Mouse (Mus musculus): ENCODE data around the gene Dnajc12.

GRCm38 (mm10) chr10:63428243-63429022 is 46.2 kb downstream of the Dnajc12 start:
- no peak for TF ChIP-seq POLR2A (IDR thresholded peaks at IDR 0.05; ENCODE audit: low read depth, low read length)
- peak; percentile 11; the same call in 1 of the 2 replicates for TF ChIP-seq CTCF (IDR thresholded peaks at IDR 0.05; ENCODE audit: extremely low read depth, insufficient read length, insufficient replicate concordance, low read depth, low read length)

Data from small intestine, adult 2 months (tissue).